Mouse (Mus musculus) right cerebral cortex, postnatal 4 days (tissue): ENCODE data around the gene Foxj1.
"Not testable (repeated sequence)": the region's sequence is repeated elsewhere in the genome, so short reads cannot be mapped to it uniquely, and the experiment has no call there.

Source experiments
- DNase-seq: peaks from one replicate; pipeline ENCODE4 v3.0.0-alpha.2; 2022

Foxj1 gene

GRCm38 (mm10) chr11:116335244-116336036 lies at the start of gene Foxj1:
Foxj1 (minus strand) TSS chr11:116335399.
- peak; percentile 97 for DNase-seq

- DNase-seq = no peak
Observed at GRCm38 (mm10) chr11:116384171-116384570, 49.0 kb upstream of the Foxj1 start.

- not testable (repeated sequence) for DNase-seq
Observed at GRCm38 (mm10) chr11:116383070-116383469, 47.9 kb upstream of the Foxj1 start.

- no peak for DNase-seq
Observed at GRCm38 (mm10) chr11:116380767-116381166, 45.6 kb upstream of the Foxj1 start.

- no peak for DNase-seq
Observed at GRCm38 (mm10) chr11:116379530-116379929, 44.3 kb upstream of the Foxj1 start.

GRCm38 (mm10) chr11:116376945-116377661 lies 41.9 kb upstream of the Foxj1 start:
- DNase-seq = no peak

GRCm38 (mm10) chr11:116371894-116372450 lies 36.8 kb upstream of the Foxj1 start:
- no peak for DNase-seq

- DNase-seq = no peak
Observed at GRCm38 (mm10) chr11:116369633-116370032, 34.4 kb upstream of the Foxj1 start.

- no peak for DNase-seq
Observed at GRCm38 (mm10) chr11:116369051-116369450, 33.9 kb upstream of the Foxj1 start.

GRCm38 (mm10) chr11:116368116-116368515 lies 32.9 kb upstream of the Foxj1 start:
- DNase-seq = peak; percentile 86

GRCm38 (mm10) chr11:116366647-116367046 lies 31.4 kb upstream of the Foxj1 start:
- DNase-seq = no peak

- no peak for DNase-seq
Observed at GRCm38 (mm10) chr11:116366124-116366523, 30.9 kb upstream of the Foxj1 start.

- no peak for DNase-seq
Observed at GRCm38 (mm10) chr11:116365432-116365831, 30.2 kb upstream of the Foxj1 start.

GRCm38 (mm10) chr11:116362015-116362414 lies 26.8 kb upstream of the Foxj1 start:
- no peak for DNase-seq

GRCm38 (mm10) chr11:116360915-116361314 lies 25.7 kb upstream of the Foxj1 start:
- DNase-seq = not testable (repeated sequence)

- DNase-seq = no peak
Observed at GRCm38 (mm10) chr11:116359652-116360051, 24.5 kb upstream of the Foxj1 start.

GRCm38 (mm10) chr11:116358926-116359637 lies 23.9 kb upstream of the Foxj1 start:
- no peak for DNase-seq

- no peak for DNase-seq
Observed at GRCm38 (mm10) chr11:116354521-116354920, 19.3 kb upstream of the Foxj1 start.

GRCm38 (mm10) chr11:116353535-116353934 lies 18.3 kb upstream of the Foxj1 start:
- no peak for DNase-seq

- DNase-seq = no peak
Observed at GRCm38 (mm10) chr11:116351294-116351693, 16.1 kb upstream of the Foxj1 start.

- DNase-seq = no peak
Observed at GRCm38 (mm10) chr11:116347955-116348354, 12.8 kb upstream of the Foxj1 start.

- DNase-seq = no peak
Observed at GRCm38 (mm10) chr11:116347012-116347411, 11.8 kb upstream of the Foxj1 start.
